Mouse (Mus musculus): Measurements from ENCODE around the gene Cacng8.
A peak's percentile ranks its signal among the peaks of the same experiment; 100 is the strongest.

The Cacng8 gene

GRCm38 (mm10) chr7:3390413-3391080 lies at the start of gene Cacng8:
TSS of gene Cacng8 (plus strand) at chr7:3390683.
- DNase-seq (ENCODE audit: low read depth): no peak

- no peak for DNase-seq (ENCODE audit: low read depth)
Measured at GRCm38 (mm10) chr7:3343861-3344260, 46.6 kb upstream of the Cacng8 start.

DNA sequence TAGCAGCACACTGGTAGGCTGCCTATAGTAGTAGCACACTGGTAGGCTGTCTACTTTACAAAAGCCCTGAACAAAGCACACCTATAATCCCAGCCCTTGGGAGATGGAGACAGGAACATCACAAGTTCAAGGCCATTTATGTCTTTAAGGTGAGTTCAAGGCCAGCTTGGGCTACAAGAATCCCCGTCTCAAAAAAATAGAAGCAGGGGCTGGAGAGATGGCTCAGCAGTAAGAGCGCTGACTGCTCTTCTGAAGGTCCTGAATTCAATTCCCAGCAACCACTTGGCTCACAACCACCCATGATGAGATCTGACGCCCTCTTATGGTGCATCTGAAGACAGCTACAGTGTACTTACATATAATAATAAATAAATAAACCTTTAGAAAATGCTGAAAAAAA lies 45.2 kb upstream of the Cacng8 start:
- DNase-seq (ENCODE audit: low read depth): no peak

DNA sequence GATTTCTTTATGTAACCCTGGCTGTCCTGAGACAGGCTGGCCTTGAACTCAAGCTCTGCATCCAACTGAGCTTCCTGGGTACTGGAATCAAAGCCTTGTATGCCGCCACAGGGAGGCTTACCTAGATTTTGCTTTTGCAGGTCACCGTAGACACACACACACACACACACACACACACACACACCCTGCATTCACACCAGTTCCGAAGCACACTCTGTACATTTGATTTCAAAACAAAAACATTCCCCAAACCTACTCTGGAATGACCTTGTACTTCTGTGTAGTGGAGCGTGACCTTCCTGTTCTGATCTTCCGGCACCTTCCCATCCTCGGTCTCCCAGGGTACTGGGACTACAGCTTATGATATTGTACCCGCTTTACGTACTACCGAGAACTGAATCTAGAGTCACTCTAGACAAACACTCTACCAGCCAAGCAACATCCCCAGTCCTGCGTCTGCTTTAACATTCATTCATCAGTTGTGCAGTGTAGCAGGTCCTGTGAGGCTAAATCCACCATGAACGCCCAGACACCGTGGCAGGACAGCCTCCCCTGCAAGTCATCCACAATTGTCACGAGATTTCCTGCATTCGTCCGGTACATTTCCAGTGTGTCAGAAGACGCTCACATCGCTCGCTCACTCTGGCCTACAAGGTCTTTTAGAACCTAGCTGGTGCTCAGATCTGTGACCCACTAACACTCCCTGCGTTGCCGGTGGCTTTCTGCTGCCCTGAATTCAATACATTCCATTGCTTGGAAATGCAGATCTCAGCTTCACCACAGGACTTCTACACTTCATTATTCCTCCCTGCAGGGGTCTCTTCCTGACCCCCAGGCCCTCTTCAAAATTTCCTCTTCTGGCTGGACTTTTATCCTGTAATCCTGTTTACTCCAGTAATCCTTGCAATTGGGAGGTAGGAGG lies 42.9 kb upstream of the Cacng8 start:
- DNase-seq (ENCODE audit: low read depth): no peak

DNA sequence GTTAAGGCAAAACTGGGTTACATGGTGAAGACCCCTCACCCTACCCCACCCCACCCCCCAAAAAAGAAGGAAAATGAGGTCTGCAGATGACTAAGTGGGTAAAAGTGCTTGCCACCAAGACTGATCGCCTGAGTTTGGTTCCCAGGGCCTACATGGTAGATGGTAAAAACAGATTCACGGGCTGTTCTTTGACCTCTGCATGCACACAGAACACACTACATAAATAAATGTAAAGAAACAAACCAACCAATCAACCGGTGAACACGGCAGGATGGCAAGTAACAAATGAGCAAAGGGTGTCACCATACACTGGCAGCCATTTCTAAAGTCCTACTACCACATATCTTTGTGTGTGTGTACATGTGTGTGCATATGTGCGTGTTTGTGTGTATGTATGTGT lies 42.2 kb upstream of the Cacng8 start:
- DNase-seq (ENCODE audit: low read depth): no peak

DNA sequence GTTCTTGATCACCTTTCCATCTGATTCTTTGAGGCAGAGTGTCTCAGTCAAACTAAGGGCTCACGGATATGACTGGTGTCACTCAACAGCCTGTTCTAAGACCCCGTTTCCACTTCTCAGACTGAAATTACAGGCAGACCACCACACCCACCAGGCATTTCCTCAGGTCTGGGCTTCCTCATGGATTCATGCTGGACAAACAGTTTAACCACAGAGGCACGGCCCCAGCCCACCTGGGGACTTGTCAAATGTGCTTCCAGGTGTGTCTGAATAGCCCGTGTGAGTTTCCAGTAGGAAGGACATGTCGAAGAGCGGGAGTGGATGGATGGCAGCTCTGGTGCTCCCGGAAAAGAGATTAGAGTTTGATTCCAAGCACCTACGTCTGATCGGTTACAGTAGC lies 40.7 kb upstream of the Cacng8 start:
- no peak for DNase-seq (ENCODE audit: low read depth)

DNA sequence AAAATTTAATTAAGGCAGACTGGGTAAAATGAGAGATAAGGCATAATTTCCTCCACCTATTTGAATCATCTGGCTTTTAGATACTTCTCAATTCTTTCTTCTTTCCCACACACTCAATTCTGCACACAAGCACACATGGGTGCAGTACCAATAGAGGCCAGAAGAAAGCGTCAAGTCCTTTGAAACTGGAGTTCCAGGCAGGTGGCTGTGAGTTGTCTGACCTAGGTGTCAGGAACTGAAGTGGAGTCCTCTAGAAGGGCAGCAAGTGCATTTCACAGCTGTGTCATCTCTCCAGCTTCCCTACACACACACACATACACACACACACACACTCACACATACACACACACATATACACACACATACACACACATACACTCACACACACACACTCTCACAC lies 38.9 kb upstream of the Cacng8 start:
- no peak for DNase-seq (ENCODE audit: low read depth)

GRCm38 (mm10) chr7:3354850-3355249 lies 35.6 kb upstream of the Cacng8 start:
- no peak for DNase-seq (ENCODE audit: low read depth)

GRCm38 (mm10) chr7:3360678-3361077 lies 29.8 kb upstream of the Cacng8 start:
- DNase-seq (ENCODE audit: low read depth): no peak

- no peak for DNase-seq (ENCODE audit: low read depth)
Measured at GRCm38 (mm10) chr7:3365547-3366279, 24.8 kb upstream of the Cacng8 start.

DNA sequence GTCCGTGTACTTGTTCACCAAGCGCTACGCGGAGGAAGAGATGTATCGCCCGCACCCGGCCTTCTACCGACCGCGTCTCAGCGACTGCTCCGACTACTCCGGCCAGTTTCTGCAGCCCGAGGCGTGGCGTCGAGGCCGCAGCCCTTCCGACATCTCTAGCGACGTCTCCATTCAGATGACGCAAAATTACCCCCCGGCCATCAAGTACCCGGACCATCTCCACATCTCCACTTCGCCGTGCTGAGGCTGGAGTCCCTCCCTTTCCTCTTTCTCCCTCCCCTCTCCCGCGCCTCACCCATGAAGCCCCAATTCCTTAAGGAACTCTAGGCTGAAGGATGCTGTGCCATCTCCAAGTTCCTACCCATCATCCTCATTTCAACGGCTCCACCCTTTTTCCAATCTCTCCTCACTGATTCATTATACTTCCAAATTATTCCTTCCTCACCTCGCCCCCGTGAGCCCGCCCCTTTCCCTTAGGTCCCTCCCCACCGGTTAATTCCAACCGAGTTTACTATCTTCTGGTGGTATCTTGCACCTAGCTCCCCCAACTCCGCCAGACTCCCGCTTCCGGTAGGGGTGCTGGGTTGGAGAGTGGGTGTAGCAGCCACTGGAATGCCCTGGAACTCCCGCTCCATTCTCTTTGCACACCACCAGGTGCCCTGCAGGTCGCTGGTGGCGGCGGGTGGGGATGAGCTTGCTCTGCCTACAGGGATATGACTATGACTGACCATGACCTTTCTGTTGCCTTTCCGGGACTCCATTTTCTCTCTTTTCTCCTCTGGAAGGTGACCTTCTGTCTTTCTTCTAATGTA lies 23.6 kb upstream of the Cacng8 start:
- DNase-seq (ENCODE audit: low read depth): no peak

DNA sequence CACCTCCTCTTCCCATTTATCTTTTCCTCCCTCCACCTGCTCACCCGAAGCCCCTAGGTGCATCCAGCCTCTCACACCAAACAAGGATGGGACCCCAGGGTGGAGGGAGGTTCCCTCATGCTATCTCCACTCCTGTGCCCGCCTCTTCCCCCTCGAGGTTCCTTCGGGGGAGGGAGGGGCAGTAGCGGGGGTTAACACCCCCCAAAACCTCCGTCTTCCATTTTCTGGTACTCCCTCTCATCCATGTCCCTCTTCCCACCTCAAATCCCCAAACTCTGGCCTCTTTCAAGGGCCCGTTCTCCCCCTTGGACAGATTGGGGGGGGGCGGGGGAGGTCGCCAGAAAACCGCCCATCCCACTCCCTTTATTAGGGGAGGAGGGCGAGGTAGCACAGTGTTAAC lies 22.9 kb upstream of the Cacng8 start:
- no peak for DNase-seq (ENCODE audit: low read depth)

GRCm38 (mm10) chr7:3368311-3368710 lies 22.2 kb upstream of the Cacng8 start:
- DNase-seq (ENCODE audit: low read depth): no peak

- DNase-seq (ENCODE audit: low read depth): no peak
Measured at GRCm38 (mm10) chr7:3369189-3369588, 21.3 kb upstream of the Cacng8 start.

DNA sequence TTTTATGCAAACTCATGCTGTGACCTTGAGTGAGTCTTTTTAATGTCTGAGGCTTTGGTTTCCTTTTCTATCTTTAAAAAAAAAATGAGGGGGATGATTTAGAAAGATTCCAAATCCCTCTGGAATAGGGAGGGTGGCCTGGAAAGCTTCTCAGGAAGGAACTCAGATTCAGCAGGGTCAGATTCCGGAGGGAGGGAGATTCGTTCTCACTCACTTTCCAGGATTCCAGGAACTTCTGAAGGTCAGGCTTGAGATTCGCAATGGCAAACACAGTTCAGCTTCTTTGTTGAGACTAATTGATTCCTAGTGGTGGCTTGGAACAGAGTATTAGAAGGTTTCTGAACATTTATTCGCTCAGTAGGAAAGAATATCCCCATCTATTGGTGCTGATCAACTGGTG lies 20.1 kb upstream of the Cacng8 start:
- no peak for DNase-seq (ENCODE audit: low read depth)

DNA sequence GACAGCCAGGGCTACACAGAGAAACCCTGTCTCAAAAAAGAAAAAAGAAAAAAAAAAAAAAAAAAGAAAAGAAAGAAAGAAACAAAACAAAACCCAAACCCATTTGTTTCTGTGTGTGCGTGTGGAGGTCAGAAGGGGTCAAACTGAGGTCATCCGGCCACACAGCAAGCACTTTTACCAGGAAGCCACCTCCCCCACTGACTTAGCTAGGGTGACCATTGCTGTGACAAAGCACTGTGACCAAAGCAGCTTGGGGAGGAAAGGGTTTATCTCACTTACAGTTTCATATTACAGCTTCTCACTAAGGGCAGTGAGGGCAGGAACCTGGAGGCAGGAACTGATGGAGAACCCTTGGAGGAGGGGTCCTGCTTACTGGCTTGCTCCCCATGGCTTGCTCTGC lies 18.1 kb upstream of the Cacng8 start:
- no peak for DNase-seq (ENCODE audit: low read depth)

GRCm38 (mm10) chr7:3373754-3374153 lies 16.7 kb upstream of the Cacng8 start:
- no peak for DNase-seq (ENCODE audit: low read depth)

GRCm38 (mm10) chr7:3376831-3377230 lies 13.7 kb upstream of the Cacng8 start:
- DNase-seq (ENCODE audit: low read depth): peak; percentile 4

- no peak for DNase-seq (ENCODE audit: low read depth)
Measured at GRCm38 (mm10) chr7:3382123-3382522, 8.4 kb upstream of the Cacng8 start.

DNA sequence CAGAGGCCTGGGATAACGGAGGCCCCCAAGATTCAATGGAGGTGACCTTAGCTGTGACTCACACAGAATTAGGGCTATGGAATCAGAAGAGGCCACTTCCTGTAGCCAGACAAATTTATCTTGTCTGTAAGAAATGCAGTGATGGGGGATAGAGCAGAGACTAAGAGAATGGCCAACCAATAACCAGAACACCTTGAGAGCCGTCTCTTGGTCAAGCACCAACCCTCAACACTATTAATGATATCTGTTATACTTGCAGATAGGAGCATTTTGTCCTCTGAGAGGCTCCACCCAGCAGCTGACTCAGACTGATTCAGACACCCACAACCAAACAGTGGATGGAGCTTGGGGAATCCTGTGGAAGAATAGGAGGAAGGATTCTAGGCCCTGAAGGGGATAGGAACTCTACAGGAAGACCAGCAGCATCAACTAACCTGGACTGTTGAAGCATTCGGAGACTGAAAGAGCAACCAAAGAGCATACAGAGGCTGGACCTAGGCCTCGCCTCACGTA lies 5.6 kb upstream of the Cacng8 start:
- DNase-seq (ENCODE audit: low read depth): no peak

DNA sequence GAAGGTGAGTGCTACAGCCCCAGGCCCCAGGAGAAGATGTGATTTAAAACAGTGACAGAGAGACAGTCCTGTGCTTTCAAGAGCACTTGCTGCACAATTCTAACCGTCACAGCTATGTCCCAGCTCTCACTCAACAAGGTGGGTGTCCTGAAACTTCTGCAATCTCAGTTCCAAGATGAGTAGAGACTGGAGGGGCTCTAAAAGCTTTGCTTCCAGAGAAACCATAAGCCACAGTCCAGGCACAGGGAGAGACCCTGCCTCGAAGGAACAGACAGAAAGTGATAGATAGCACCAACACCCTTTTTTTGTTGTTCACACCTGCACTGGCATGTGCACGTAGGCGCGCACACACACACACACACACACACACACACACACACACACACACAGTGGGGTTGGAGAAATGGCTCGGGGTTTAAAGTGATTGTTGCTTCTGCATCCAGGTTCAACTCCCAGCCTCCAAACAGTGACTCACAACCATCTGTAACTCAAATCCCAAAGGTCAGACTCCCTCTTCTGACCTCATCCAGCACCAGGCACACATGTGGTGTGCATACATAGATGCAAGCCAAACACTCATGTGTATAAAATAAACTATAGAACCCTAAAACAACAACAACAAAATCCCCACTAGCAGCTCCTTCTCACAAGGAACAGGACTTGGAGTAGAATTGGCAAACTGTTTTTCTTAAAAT lies 4.3 kb upstream of the Cacng8 start:
- no peak for DNase-seq (ENCODE audit: low read depth)
